Mouse (Mus musculus) limb, embryonic 14.5 days (tissue): ENCODE measurements around the gene Mbnl2. TPM values are rescaled to one million over a fixed set of nuclear protein-coding genes. Genes with fewer than 3 reads are reported as not detected.

ENCODE experiments used
- ATAC-seq: fragments of 200-750 bp; cut with Nextera tagmentation; 2 replicates; pipeline ENCODE4 v1.8.0; 2017; ENCODE audit warnings: low read depth, moderate number of reproducible peaks, moderate TSS enrichment; ENCODE audit not compliant: low FRiP score
- DNase-seq: peaks from one replicate; pipeline ENCODE4 v3.0.0-alpha.2; 2015; ENCODE audit warnings: low spot score
- H3K27ac ChIP-seq: fragments of 300-500 bp; sonication (generic); replicated peaks from 2 replicates; pipeline ENCODE4 v1.5.1; 2014; ENCODE audit warnings: low read depth, mild to moderate bottlenecking, low read length, moderate library complexity, mixed read lengths
- H3K27me3 ChIP-seq: fragments of 300-500 bp; sonication (generic); 2 replicates; pipeline ENCODE4 v1.6.1; 2014; ENCODE audit warnings: low read length, mixed read lengths; ENCODE audit not compliant: control insufficient read depth, insufficient read depth
- H3K36me3 ChIP-seq: fragments of 300-500 bp; sonication (generic); 2 replicates; pipeline ENCODE4 v1.6.1; 2014; ENCODE audit warnings: mild to moderate bottlenecking, low read length, moderate library complexity, mixed read lengths; ENCODE audit not compliant: control insufficient read depth, insufficient read depth
- H3K4me1 ChIP-seq: fragments of 300-500 bp; sonication (generic); 2 replicates; pipeline ENCODE4 v1.6.1; 2014; ENCODE audit warnings: antibody characterized with exemption, low read length, mixed read lengths; ENCODE audit not compliant: control insufficient read depth, insufficient read depth
- H3K4me2 ChIP-seq: fragments of 300-500 bp; sonication (generic); replicated peaks from 2 replicates; pipeline ENCODE4 v1.6.1; 2014; ENCODE audit warnings: low read depth, mild to moderate bottlenecking, low read length, moderate library complexity; ENCODE audit not compliant: severe bottlenecking
- H3K4me3 ChIP-seq: fragments of 300-500 bp; sonication (generic); replicated peaks from 2 replicates; pipeline ENCODE4 v1.5.1; 2014; ENCODE audit warnings: low read length
- H3K9ac ChIP-seq: fragments of 300-500 bp; sonication (generic); 2 replicates; pipeline ENCODE4 v1.6.1; 2014; ENCODE audit warnings: mild to moderate bottlenecking, low read depth, low read length, moderate library complexity; ENCODE audit not compliant: severe bottlenecking
- H3K9me3 ChIP-seq: fragments of 300-500 bp; sonication (generic); 2 replicates; pipeline ENCODE4 v1.6.1; 2016; ENCODE audit warnings: low read length; ENCODE audit not compliant: control insufficient read depth
- POLR2A ChIP-seq: fragments of 200-500 bp; IDR thresholded peaks from 2 replicates; pipeline ENCODE4 v1.8.0; 2012; ENCODE audit warnings: inconsistent platforms, mild to moderate bottlenecking, moderate library complexity, borderline replicate concordance; ENCODE audit not compliant: insufficient read depth, insufficient read length; ENCODE audit errors: extremely low read depth
- WGBS: fragments of 180-500 bp; shearing (Covaris S2); extraction: QIAGEN DNeasy Blood & Tissue Kit; methylation state at CpG from one replicate; pipeline ENCODE4 v1.1.7; 2014; 5-methylcytosine and 5-hydroxymethylcytosine counted together
- polyA plus RNA-seq, 2 experiments: library from polyadenylated mRNA; depleted of rRNA in 1 of 2; stranded (reverse) in 1 of 2; unstranded in 1 of 2; fragments of >200 nt; fragmentation: Nextera tagmentation in 1 of 2; extraction: Ambion mirVana in 1 of 2; gene quantifications; 2 replicates each; pipeline versions ENCODE4 v1.2.1 to v1.2.3; 2012 to 2014

Mbnl2 gene
- polyA plus RNA-seq, 2 experiments, result 109 to 161 TPM

DNA sequence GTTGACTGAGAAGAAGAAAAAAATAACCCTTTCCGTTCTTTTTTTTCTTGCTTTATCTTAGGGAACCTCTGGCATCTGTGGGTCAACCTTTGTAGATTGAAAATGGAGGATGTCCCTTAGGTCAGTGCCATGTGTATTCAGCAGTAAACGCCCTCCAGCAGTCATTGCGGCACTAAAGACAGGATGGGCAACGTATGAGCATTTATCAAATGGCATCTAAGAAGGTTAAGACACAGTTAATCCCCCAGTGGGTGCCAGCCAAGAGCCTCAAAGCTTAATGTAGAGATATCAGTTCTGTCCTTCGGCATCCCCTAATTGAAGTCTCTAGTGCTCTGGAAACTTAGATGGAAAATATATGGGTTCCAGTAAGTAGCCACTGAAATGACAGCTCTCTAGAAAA lies 723 bp upstream of the Mbnl2 start:
- DNase-seq, result no peak
- peak overlapping the region; percentile 97 for H3K27ac ChIP-seq
- peak overlapping the region; percentile 45; the same call in 1 of the 2 replicates for H3K9ac ChIP-seq
- H3K9me3 ChIP-seq, result no peaks in the 10 kb centered on the region
- H3K4me3 ChIP-seq, result peak overlapping the region; percentile 81
- H3K4me2 ChIP-seq, result peak overlapping the region; percentile 98
- TF ChIP-seq POLR2A, result no peak
- no peaks in the 10 kb centered on the region for H3K27me3 ChIP-seq
- peaks cover 27% of the 10 kb centered on the region for H3K4me1 ChIP-seq
- WGBS, result 51% methylated on average over 5 of the region's 5 CpGs
- H3K36me3 ChIP-seq, result no peaks in the 10 kb centered on the region
- ATAC-seq, result no peak

DNA sequence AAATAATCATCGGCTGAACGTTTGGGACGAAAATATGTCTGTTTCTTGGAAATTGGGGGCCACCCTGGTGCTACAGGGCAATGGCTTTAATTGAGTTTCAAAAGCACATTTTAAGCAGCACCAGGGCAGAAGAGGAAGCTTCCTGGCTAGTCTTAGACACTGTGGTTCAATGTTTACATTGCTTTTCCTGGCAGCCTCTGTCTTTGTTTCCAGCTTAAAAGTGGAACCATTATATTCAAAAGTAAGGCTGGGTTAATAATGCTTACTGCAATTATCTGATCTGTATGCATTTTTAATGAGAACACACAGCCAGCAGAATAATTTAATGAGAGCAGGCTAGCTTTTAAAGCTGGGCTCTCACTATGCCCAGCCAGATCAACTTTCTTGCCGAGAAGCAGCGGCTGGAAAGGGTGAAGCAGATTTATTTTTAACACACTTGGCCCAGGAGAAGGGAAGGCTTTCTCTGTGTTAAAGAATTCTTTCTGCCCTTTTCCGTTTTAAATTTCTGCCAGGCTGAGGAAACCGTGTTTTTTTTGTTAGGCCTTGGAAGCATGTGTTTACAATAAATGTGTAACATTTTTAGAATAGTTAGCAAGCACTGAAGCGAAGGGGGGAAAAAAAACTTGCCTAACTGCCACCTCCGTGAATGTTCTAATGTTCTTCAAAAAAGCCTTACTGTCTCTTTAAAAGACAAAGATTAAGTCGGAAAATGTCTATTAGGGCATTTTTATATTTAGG lies 1.0 kb downstream of the Mbnl2 start:
- peak; percentile 44 for DNase-seq

DNA sequence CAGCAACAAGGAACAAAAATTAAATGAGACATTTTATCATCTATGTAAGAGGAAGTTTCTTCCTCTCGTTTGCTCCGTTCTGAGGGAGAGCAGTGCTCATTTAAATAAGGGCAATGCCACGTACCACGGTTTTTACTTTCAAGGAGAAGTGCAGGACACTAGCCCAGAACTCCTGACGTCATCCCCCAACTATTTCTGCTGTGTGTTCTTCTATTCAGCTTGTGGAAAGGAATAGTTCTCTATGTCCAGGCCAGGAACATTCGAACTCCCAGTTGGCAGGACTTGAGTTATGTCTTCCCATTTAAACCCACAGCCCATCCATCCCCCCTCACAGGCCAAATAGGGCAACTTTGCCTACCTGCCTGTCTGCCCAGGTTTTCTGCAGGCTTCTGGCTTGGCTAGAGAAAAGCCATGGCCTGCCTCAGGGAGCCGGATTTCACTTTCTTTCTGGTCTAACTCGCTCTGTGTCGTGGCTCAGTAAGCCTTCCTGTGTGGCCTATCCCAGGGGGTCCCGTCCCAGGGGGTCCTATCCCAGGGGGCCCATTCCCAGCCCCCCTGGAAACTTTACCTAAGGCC lies 1.7 kb downstream of the Mbnl2 start:
- peak overlapping the region; percentile 98 for H3K4me2 ChIP-seq
- peak overlapping the region; percentile 97 for H3K27ac ChIP-seq
- H3K4me1 ChIP-seq, result peaks cover 46% of the 10 kb centered on the region
- no peak for TF ChIP-seq POLR2A
- no peaks in the 10 kb centered on the region; the same call in 1 of the 2 replicates for H3K36me3 ChIP-seq
- no peaks in the 10 kb centered on the region for H3K27me3 ChIP-seq
- H3K4me3 ChIP-seq, result peak overlapping the region; percentile 81
- DNase-seq (peak; percentile 88), ATAC-seq (no peak)
- peak overlapping the region; percentile 63 for H3K9ac ChIP-seq
- WGBS, result 4% methylated on average over 10 of the region's 10 CpGs
- H3K9me3 ChIP-seq, result no peaks in the 10 kb centered on the region

More for the DNA sequence above, 1.0 kb downstream of the Mbnl2 start:
- H3K4me1 ChIP-seq, result peaks cover 44% of the 10 kb centered on the region
- no peaks in the 10 kb centered on the region; the same call in 1 of the 2 replicates for H3K36me3 ChIP-seq
- TF ChIP-seq POLR2A, result no peak
- no peak for ATAC-seq
- peak overlapping the region; percentile 98 for H3K4me2 ChIP-seq
- H3K27ac ChIP-seq, result peak overlapping the region; percentile 97
- no peaks in the 10 kb centered on the region for H3K27me3 ChIP-seq
- H3K9ac ChIP-seq, result peak overlapping the region; percentile 63
- H3K9me3 ChIP-seq, result no peaks in the 10 kb centered on the region
- 1% methylated on average over 10 of the region's 10 CpGs for WGBS
- H3K4me3 ChIP-seq, result peak overlapping the region; percentile 81

DNA sequence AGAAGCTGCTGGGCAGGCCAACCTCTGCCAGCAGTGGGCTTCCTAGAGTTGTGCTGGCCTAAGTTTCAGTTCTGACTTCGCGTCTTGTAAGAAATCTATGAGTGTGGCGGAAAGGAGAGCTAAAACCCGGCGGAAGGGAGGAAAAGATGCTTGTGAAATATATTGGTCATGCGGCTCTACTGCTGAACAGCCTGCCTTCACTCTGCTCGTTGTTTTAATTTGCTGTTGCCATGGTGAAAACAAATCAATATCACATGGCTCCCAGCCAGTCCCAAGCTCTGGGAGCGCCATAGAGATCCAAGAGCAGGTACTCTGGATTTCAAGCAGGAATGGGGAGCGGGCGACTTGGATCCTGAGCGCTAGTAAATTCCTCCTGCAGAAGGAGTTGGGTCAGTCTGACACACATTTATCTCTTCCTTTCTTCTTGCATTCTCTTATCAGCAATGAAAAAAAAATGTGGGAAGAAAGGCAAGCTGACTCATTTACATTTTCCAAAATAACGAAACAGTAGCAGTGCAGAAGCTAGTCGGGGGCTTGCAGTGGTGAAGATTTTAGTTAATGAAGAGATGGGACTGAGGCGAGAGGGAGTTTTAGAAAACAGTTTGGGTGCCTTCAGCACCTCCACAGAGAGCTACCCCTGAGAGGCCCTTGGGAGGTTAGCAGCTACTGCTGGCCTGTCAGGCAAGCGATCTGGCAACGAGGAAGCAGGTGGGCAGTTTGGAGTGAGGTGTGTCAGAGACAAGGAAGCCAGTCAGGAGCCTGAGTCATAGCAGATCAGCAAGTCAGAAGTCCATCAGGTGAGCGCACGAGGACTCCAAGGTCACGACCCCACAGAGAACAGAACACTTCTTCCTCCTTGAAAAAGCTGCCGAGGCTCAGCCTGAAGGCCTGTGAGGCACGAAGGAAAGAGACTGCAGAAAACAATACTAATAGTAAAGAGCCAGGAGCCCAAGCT lies 3.1 kb downstream of the Mbnl2 start:
- Histone ChIP-seq H3K27me3 (no peaks in the 10 kb centered on the region), H3K9me3 (no peaks in the 10 kb centered on the region), H3K36me3 (no peaks in the 10 kb centered on the region; the same call in 1 of the 2 replicates), H3K4me2 (peak overlapping the region; percentile 98), H3K4me1 (peaks cover 46% of the 10 kb centered on the region), H3K9ac (peak overlapping the region; percentile 63), H3K27ac (peak overlapping the region; percentile 97), H3K4me3 (peak overlapping the region; percentile 81)
- DNase-seq (peak; percentile 80), ATAC-seq (peak; percentile 48; the same call in 1 of the 2 replicates)
- 13% methylated on average over 21 of the region's 21 CpGs for WGBS
- no peak for TF ChIP-seq POLR2A

DNA sequence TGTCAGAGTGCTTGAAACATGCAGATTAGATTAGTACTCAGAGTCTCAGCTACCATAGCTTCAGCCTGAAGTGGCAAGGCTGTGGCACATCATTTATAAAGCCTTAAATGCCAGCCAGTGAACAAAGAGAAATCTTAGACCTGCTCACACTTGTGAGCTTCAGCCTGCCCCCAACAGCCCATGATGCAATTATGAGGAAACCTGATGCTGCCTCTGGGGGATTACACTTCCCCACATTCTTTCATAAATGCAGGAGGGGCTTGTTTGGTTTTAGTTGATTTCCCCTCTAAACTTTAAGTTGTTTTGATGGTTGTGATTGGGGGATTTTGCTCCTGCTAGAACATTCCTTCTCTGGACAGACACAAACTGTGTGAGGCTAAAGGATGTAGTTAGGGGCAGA lies 4.7 kb downstream of the Mbnl2 start:
- 0 out of 2 replicates have a peak overlapping the region, but pooled peaks have one; percentile 16 for H3K9ac ChIP-seq
- DNase-seq, result peak; percentile 70

More for the DNA sequence above, 4.7 kb downstream of the Mbnl2 start:
- H3K4me2 ChIP-seq, result peak overlapping the region; percentile 98
- H3K27me3 ChIP-seq, result no peaks in the 10 kb centered on the region
- H3K27ac ChIP-seq, result peak overlapping the region; percentile 44; the same call in 1 of the 2 replicates
- H3K4me1 ChIP-seq, result peaks cover 44% of the 10 kb centered on the region
- H3K4me3 ChIP-seq, result no peak overlapping the region
- TF ChIP-seq POLR2A, result no peak
- no peak for ATAC-seq
- no peaks in the 10 kb centered on the region for H3K9me3 ChIP-seq
- no peaks in the 10 kb centered on the region; the same call in 1 of the 2 replicates for H3K36me3 ChIP-seq
